Mouse (Mus musculus) ES-Bruce4 (cell line): ENCODE measurements around the gene Kctd2.

Experiments used
- CTCF ChIP-seq: IDR thresholded peaks from one replicate; pipeline ENCODE4 v1.8.1; 2011; ENCODE audit warnings: low read depth, low read length
- POLR2A ChIP-seq: IDR thresholded peaks from one replicate; pipeline ENCODE4 v1.8.1; 2011; ENCODE audit warnings: low read length; ENCODE audit not compliant: insufficient read depth

- TF ChIP-seq CTCF (no peak), POLR2A (no peak)
Measured at GRCm38 (mm10) chr11:115425671-115426070, 5.7 kb downstream of the Kctd2 start.
